Mouse (Mus musculus): ENCODE data around the gene R3hdm1. TPM values are rescaled to one million over a fixed set of nuclear protein-coding genes. Genes with fewer than 3 reads are reported as not detected.

The R3hdm1 gene
- polyA plus RNA-seq (2016; fragmentation: Nextera tagmentation; extraction: Ambion mirVana): 63.6 and 65.9 TPM in 2 replicates

GRCm38 (mm10) chr1:128102641-128103461 lies at the start of gene R3hdm1, which contains the start of gene Zranb3:
Gene R3hdm1, plus strand, starts transcription at chr1:128103301.
Gene Zranb3, minus strand, starts transcription at chr1:128103047.
- Histone ChIP-seq H3K4me1 (replicated peaks) (peaks cover 5% of the 10 kb centered on the region), H3K27me3 (replicated peaks) (no peaks in the 10 kb centered on the region), H3K4me2 (peak within 1 kb of the TSS; percentile 78), H3K36me3 (no peaks in the 10 kb centered on the region), H3K4me3 (peak within 1 kb of the TSS; percentile 91), H3K9me3 (replicated peaks) (no peaks in the 10 kb centered on the region), H3K9ac (peak within 1 kb of the TSS; percentile 92), H3K27ac (ENCODE audit: poor library complexity, severe bottlenecking) (peak within 1 kb of the TSS; percentile 96)
- ATAC-seq (ENCODE audit: insufficient number of reproducible peaks, low FRiP score): peak; percentile 98
- under 1% methylated on average over 42 of the region's 43 CpGs for WGBS

GRCm38 (mm10) chr1:128057269-128057668 lies 45.8 kb upstream of the R3hdm1 start:
- WGBS: 93% methylated on average over 4 of the region's 4 CpGs
- Histone ChIP-seq H3K27ac (ENCODE audit: poor library complexity, severe bottlenecking) (no peak overlapping the region), H3K4me2 (no peak overlapping the region), H3K27me3 (replicated peaks) (no peaks in the 10 kb centered on the region), H3K9ac (no peak overlapping the region), H3K36me3 (no peaks in the 10 kb centered on the region; the same call in 1 of the 2 replicates), H3K4me1 (replicated peaks) (0 out of 2 replicates have a peak, but pooled peaks cover 4% of the 10 kb centered on the region), H3K4me3 (no peak overlapping the region), H3K9me3 (replicated peaks) (no peaks in the 10 kb centered on the region)
- ATAC-seq (ENCODE audit: insufficient number of reproducible peaks, low FRiP score): no peak

- Histone ChIP-seq H3K4me2 (no peak overlapping the region), H3K4me1 (replicated peaks) (0 out of 2 replicates have a peak, but pooled peaks cover 4% of the 10 kb centered on the region), H3K36me3 (no peaks in the 10 kb centered on the region), H3K4me3 (no peak overlapping the region), H3K27me3 (replicated peaks) (no peaks in the 10 kb centered on the region), H3K9ac (no peak overlapping the region), H3K9me3 (replicated peaks) (no peaks in the 10 kb centered on the region), H3K27ac (ENCODE audit: poor library complexity, severe bottlenecking) (no peak overlapping the region)
- no peak for ATAC-seq (ENCODE audit: insufficient number of reproducible peaks, low FRiP score)
- 86% methylated on average over 5 of the region's 5 CpGs for WGBS
Measured at GRCm38 (mm10) chr1:128058625-128059024, 44.5 kb upstream of the R3hdm1 start.

GRCm38 (mm10) chr1:128060655-128061344 lies 42.3 kb upstream of the R3hdm1 start:
- no peak overlapping the region for H3K9ac ChIP-seq
- no peak overlapping the region for H3K4me2 ChIP-seq
- H3K4me3 ChIP-seq: no peak overlapping the region
- no peaks in the 10 kb centered on the region for H3K36me3 ChIP-seq
- H3K27me3 ChIP-seq (replicated peaks): no peaks in the 10 kb centered on the region
- H3K27ac ChIP-seq (ENCODE audit: poor library complexity, severe bottlenecking): no peak overlapping the region
- no peak for ATAC-seq (ENCODE audit: insufficient number of reproducible peaks, low FRiP score)
- H3K9me3 ChIP-seq (replicated peaks): no peaks in the 10 kb centered on the region
- H3K4me1 ChIP-seq (replicated peaks): 0 out of 2 replicates have a peak, but pooled peaks cover 9% of the 10 kb centered on the region
- 51% methylated on average over 8 of the region's 8 CpGs for WGBS

GRCm38 (mm10) chr1:128061401-128061800 lies 41.7 kb upstream of the R3hdm1 start:
- 78% methylated on average over 1 of the region's 1 CpGs for WGBS

GRCm38 (mm10) chr1:128062167-128062566 lies 40.9 kb upstream of the R3hdm1 start:
- ATAC-seq (ENCODE audit: insufficient number of reproducible peaks, low FRiP score): no peak
- Histone ChIP-seq H3K27ac (ENCODE audit: poor library complexity, severe bottlenecking) (no peak overlapping the region), H3K27me3 (replicated peaks) (no peaks in the 10 kb centered on the region), H3K4me1 (replicated peaks) (0 out of 2 replicates have a peak, but pooled peaks cover 9% of the 10 kb centered on the region), H3K4me3 (no peak overlapping the region), H3K9ac (no peak overlapping the region), H3K9me3 (replicated peaks) (peaks cover 4% of the 10 kb centered on the region; the same call in 1 of the 2 replicates), H3K36me3 (no peaks in the 10 kb centered on the region), H3K4me2 (no peak overlapping the region)
- 69% methylated on average over 1 of the region's 1 CpGs for WGBS

More at GRCm38 (mm10) chr1:128061401-128061800, 41.7 kb upstream of the R3hdm1 start:
- H3K4me1 ChIP-seq (replicated peaks): 0 out of 2 replicates have a peak, but pooled peaks cover 9% of the 10 kb centered on the region
- H3K36me3 ChIP-seq: no peaks in the 10 kb centered on the region
- no peaks in the 10 kb centered on the region for H3K27me3 ChIP-seq (replicated peaks)
- no peak overlapping the region for H3K4me2 ChIP-seq
- H3K4me3 ChIP-seq: no peak overlapping the region
- ATAC-seq (ENCODE audit: insufficient number of reproducible peaks, low FRiP score): no peak
- H3K27ac ChIP-seq (ENCODE audit: poor library complexity, severe bottlenecking): no peak overlapping the region
- no peaks in the 10 kb centered on the region for H3K9me3 ChIP-seq (replicated peaks)
- H3K9ac ChIP-seq: no peak overlapping the region

- Histone ChIP-seq H3K4me1 (replicated peaks) (0 out of 2 replicates have a peak, but pooled peaks cover 12% of the 10 kb centered on the region), H3K9ac (no peak overlapping the region), H3K36me3 (no peaks in the 10 kb centered on the region), H3K27ac (ENCODE audit: poor library complexity, severe bottlenecking) (no peak overlapping the region), H3K27me3 (replicated peaks) (no peaks in the 10 kb centered on the region), H3K9me3 (replicated peaks) (peaks cover 4% of the 10 kb centered on the region; the same call in 1 of the 2 replicates), H3K4me3 (no peak overlapping the region), H3K4me2 (no peak overlapping the region)
- ATAC-seq (ENCODE audit: insufficient number of reproducible peaks, low FRiP score): no peak
- WGBS: 85% methylated on average over 6 of the region's 6 CpGs
Measured at GRCm38 (mm10) chr1:128064716-128065115, 38.4 kb upstream of the R3hdm1 start.

- H3K9me3 ChIP-seq (replicated peaks): peaks cover 4% of the 10 kb centered on the region; the same call in 1 of the 2 replicates
- H3K36me3 ChIP-seq: no peaks in the 10 kb centered on the region; the same call in 1 of the 2 replicates
- no peaks in the 10 kb centered on the region for H3K27me3 ChIP-seq (replicated peaks)
- peak; percentile 55; the same call in 1 of the 2 replicates for ATAC-seq (ENCODE audit: insufficient number of reproducible peaks, low FRiP score)
- H3K4me1 ChIP-seq (replicated peaks): 0 out of 2 replicates have a peak, but pooled peaks cover 9% of the 10 kb centered on the region
- H3K4me2 ChIP-seq: no peak overlapping the region
- H3K4me3 ChIP-seq: no peak overlapping the region
- H3K9ac ChIP-seq: no peak overlapping the region
- WGBS: 59% methylated on average over 2 of the region's 2 CpGs
- no peak overlapping the region for H3K27ac ChIP-seq (ENCODE audit: poor library complexity, severe bottlenecking)
Measured at GRCm38 (mm10) chr1:128068945-128069397, 34.1 kb upstream of the R3hdm1 start.

GRCm38 (mm10) chr1:128070003-128070402 lies 33.1 kb upstream of the R3hdm1 start:
- Histone ChIP-seq H3K36me3 (no peaks in the 10 kb centered on the region; the same call in 1 of the 2 replicates), H3K27me3 (replicated peaks) (no peaks in the 10 kb centered on the region), H3K27ac (ENCODE audit: poor library complexity, severe bottlenecking) (no peak overlapping the region), H3K4me1 (replicated peaks) (0 out of 2 replicates have a peak, but pooled peaks cover 3% of the 10 kb centered on the region), H3K4me3 (no peak overlapping the region), H3K9ac (no peak overlapping the region), H3K4me2 (no peak overlapping the region), H3K9me3 (replicated peaks) (peaks cover 4% of the 10 kb centered on the region; the same call in 1 of the 2 replicates)
- 90% methylated on average over 3 of the region's 3 CpGs for WGBS
- ATAC-seq (ENCODE audit: insufficient number of reproducible peaks, low FRiP score): no peak

- 91% methylated on average over 6 of the region's 6 CpGs for WGBS
- Histone ChIP-seq H3K4me3 (no peak overlapping the region), H3K9me3 (replicated peaks) (no peaks in the 10 kb centered on the region), H3K4me2 (no peak overlapping the region), H3K36me3 (no peaks in the 10 kb centered on the region; the same call in 1 of the 2 replicates), H3K27ac (ENCODE audit: poor library complexity, severe bottlenecking) (no peak overlapping the region), H3K4me1 (replicated peaks) (0 out of 2 replicates have a peak, but pooled peaks cover 3% of the 10 kb centered on the region), H3K27me3 (replicated peaks) (no peaks in the 10 kb centered on the region), H3K9ac (no peak overlapping the region)
- ATAC-seq (ENCODE audit: insufficient number of reproducible peaks, low FRiP score): no peak
Measured at GRCm38 (mm10) chr1:128073051-128073450, 30.1 kb upstream of the R3hdm1 start.
